Mouse (Mus musculus): ENCODE results near the gene Ddx42. TPM values are rescaled to one million over a fixed set of nuclear protein-coding genes. Genes with fewer than 3 reads are reported as not detected.

Ddx42 gene
- not detected in 2 replicates for polyA plus RNA-seq (2012; ENCODE audit: insufficient read depth, insufficient read length, low replicate concordance, missing spikeins)

DNA sequence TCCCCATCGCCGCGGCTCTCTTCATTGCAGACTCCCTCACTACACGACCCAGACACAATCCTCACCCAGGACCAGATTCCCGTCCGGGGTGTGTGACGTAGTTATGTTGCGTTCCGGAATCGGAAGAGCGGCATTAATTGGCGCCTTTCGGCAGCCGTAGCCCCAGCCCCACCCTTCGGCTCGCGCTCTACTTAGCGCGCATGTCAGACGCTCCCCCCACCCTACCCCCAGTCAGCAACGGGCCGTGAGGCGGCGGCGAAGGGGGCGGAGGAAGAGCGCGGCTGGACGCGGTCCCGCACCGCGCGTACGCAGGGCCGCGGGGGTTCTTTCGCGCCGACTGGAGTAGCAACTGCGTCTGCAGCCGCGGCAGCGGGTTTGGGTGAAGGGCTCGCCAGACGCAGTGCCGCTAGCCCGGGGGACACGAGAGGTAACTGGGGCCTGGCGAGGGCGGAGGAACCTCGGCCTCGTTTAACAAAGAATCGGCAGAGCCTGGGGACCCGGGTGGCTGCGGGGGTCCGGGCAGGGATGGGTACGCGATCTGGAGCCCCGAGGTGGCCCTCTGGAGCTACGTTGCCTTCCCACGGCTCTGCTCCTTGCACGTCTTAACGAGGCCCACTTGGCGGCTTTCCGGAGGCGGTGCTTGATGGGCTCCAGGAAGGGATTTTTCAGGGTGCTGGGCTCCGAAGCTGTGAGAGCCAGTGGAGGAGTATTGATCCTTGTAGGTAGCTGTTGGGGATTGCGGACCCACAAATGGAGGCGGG lies at the start of gene Ddx42:
Gene Ddx42 (plus strand): TSS at position 197 of the 761 bp plus-strand sequence.
- peaks cover 7% of the 10 kb centered on the region for H3K4me1 ChIP-seq (ENCODE audit: control insufficient read depth, insufficient read depth, low read length)
- under 1% methylated on average over 70 of the region's 70 CpGs for WGBS
- peak within 1 kb of the TSS; percentile 92 for H3K27ac ChIP-seq (ENCODE audit: insufficient read depth, low read depth, low read length)
- peak within 1 kb of the TSS; percentile 76 for H3K4me3 ChIP-seq (ENCODE audit: insufficient read depth, low read depth, low read length)
- no peak for TF ChIP-seq CTCF (IDR thresholded peaks at IDR 0.05; ENCODE audit: insufficient read depth, low read depth, low read length)
- peak; percentile 49 for TF ChIP-seq POLR2A (IDR thresholded peaks at IDR 0.05; ENCODE audit: insufficient read depth, low read depth, low read length)

DNA sequence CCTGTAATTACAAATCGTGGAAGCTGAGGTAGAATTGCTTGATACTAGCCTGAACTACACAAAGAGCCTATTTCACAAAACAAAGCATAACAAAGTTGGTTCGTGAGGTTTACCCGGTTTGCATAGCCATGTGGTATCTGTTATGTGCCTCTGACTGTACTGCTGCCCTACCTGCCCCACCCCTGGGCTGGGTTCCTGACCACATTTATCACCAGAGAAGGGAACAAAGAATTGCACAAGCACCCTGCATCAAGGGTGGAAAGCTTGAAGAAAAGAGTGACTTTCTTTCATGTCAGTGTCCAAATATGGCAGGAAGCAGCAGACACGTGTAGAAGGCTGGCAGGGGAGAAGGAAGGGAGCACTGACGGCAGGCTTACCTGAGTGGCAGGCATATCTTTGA lies 49.3 kb upstream of the Ddx42 start:
- Histone ChIP-seq H3K4me1 (ENCODE audit: control insufficient read depth, insufficient read depth, low read length) (peaks cover 15% of the 10 kb centered on the region), H3K27ac (ENCODE audit: insufficient read depth, low read depth, low read length) (no peak overlapping the region), H3K4me3 (ENCODE audit: insufficient read depth, low read depth, low read length) (no peak overlapping the region)
- 65% methylated on average over 5 of the region's 5 CpGs for WGBS
- TF ChIP-seq CTCF (IDR thresholded peaks at IDR 0.05; ENCODE audit: insufficient read depth, low read depth, low read length) (no peak), POLR2A (IDR thresholded peaks at IDR 0.05; ENCODE audit: insufficient read depth, low read depth, low read length) (no peak)

DNA sequence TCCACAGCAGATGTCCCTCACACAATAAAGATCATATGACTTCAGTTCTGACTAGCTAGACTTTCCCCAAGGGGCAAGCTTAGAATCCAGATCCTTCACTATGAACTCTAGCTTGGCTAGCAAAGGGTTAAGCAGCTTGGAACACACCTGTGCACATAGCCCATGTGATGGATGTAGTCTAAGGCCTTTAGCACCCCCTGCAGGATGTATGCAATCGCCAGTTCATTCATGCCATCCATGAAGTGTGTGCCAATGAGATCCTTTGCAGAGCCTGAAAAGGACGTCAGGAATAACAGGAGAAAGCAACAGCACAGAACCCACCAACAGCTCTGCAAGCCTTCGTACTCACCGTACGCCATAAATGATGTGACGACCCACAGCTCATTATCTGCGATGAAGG lies 45.9 kb upstream of the Ddx42 start:
- Histone ChIP-seq H3K4me1 (ENCODE audit: control insufficient read depth, insufficient read depth, low read length) (no peaks in the 10 kb centered on the region), H3K27ac (ENCODE audit: insufficient read depth, low read depth, low read length) (no peak overlapping the region), H3K4me3 (ENCODE audit: insufficient read depth, low read depth, low read length) (no peak overlapping the region)
- TF ChIP-seq POLR2A (IDR thresholded peaks at IDR 0.05; ENCODE audit: insufficient read depth, low read depth, low read length) (no peak), CTCF (IDR thresholded peaks at IDR 0.05; ENCODE audit: insufficient read depth, low read depth, low read length) (no peak)
- 75% methylated on average over 7 of the region's 7 CpGs for WGBS

DNA sequence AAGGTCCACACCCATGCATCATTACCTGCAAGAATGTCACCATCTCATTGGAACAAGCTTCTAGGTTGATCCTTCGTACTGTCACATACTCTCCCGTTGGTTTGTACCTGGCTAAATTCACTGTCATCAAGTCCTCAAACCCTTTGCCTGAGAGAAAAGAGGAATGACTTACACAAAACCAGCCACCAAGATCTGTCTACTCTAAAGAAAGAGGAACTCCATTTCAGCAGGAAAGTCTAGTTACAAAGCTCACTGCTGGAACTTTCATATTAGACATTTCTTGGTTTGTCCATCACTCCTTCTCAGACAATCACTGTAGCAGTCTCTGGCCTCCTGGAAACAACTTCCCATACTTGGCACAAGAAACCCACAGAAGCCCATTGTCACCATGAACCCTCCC lies 43.5 kb upstream of the Ddx42 start:
- Histone ChIP-seq H3K27ac (ENCODE audit: insufficient read depth, low read depth, low read length) (no peak overlapping the region), H3K4me1 (ENCODE audit: control insufficient read depth, insufficient read depth, low read length) (no peaks in the 10 kb centered on the region), H3K4me3 (ENCODE audit: insufficient read depth, low read depth, low read length) (no peak overlapping the region)
- WGBS: 93% methylated on average over 2 of the region's 2 CpGs
- no peak for TF ChIP-seq CTCF (IDR thresholded peaks at IDR 0.05; ENCODE audit: insufficient read depth, low read depth, low read length)
- no peak for TF ChIP-seq POLR2A (IDR thresholded peaks at IDR 0.05; ENCODE audit: insufficient read depth, low read depth, low read length)

DNA sequence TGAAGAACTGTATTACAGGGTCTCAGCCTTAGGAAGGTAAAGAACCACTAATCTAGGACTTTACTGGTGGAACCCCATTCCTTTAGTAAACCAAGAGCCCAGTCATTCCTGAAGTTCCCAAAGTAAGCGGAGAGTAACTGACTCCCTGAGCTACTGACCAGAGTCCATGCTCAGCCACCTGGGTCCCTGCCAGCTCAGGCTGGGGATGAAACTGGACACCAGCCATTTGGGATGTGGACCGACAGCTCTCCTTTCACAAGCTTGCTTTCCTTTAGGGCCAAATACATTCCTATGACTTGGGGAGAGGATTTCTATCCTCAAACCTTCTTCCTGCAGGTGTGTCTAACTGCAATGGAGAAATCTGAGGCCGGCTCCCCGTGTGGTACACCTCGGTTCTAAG lies 42.4 kb upstream of the Ddx42 start:
- H3K27ac ChIP-seq (ENCODE audit: insufficient read depth, low read depth, low read length): no peak overlapping the region
- WGBS: 83% methylated on average over 5 of the region's 5 CpGs

DNA sequence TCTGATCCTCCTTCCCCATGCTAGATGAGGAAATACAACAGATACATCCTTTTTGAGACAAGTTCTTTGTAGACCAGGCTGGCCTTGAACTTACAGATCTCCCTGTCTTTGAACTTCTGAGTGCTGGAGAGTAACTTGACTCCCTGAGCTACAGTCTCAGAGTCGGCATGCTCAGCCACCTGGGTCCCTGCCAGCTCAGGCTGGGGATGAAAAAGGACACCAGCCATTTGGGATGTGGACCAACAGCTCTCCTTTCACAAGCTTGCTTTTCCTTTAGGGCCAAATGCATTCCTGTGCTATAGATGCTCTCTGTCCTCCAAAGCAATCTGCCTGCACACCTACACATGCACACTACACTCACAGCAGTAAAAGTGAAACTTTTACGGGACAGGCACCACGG lies 41.6 kb upstream of the Ddx42 start:
- H3K27ac ChIP-seq (ENCODE audit: insufficient read depth, low read depth, low read length): no peak overlapping the region
- TF ChIP-seq POLR2A (IDR thresholded peaks at IDR 0.05; ENCODE audit: insufficient read depth, low read depth, low read length): no peak
- TF ChIP-seq CTCF (IDR thresholded peaks at IDR 0.05; ENCODE audit: insufficient read depth, low read depth, low read length): no peak
- H3K4me1 ChIP-seq (ENCODE audit: control insufficient read depth, insufficient read depth, low read length): peaks cover 8% of the 10 kb centered on the region
- 66% methylated on average over 3 of the region's 3 CpGs for WGBS
- H3K4me3 ChIP-seq (ENCODE audit: insufficient read depth, low read depth, low read length): no peak overlapping the region

More for the DNA sequence above, 42.4 kb upstream of the Ddx42 start:
- Histone ChIP-seq H3K4me1 (ENCODE audit: control insufficient read depth, insufficient read depth, low read length) (peaks cover 3% of the 10 kb centered on the region), H3K4me3 (ENCODE audit: insufficient read depth, low read depth, low read length) (no peak overlapping the region)
- TF ChIP-seq CTCF (IDR thresholded peaks at IDR 0.05; ENCODE audit: insufficient read depth, low read depth, low read length) (no peak), POLR2A (IDR thresholded peaks at IDR 0.05; ENCODE audit: insufficient read depth, low read depth, low read length) (no peak)

DNA sequence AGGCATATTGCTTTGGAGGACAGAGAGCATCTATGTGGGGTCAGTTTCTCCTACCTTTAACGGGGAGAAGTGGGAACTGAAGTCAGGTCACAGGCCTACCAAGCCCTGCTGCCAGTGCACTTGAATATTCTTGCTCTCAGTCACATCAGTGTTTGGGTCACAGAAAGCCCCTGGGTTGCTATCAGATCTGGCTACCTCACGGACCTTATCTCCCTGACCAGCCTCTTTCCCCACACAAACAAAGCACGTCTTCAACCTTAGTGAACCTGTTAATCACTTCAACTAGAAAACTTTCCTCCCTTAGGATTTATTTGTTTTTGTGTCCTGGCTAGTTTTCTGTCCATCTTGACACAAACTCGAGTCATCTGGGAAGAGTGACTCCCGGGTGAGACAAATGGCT lies 40.4 kb upstream of the Ddx42 start:
- TF ChIP-seq POLR2A (IDR thresholded peaks at IDR 0.05; ENCODE audit: insufficient read depth, low read depth, low read length) (no peak), CTCF (IDR thresholded peaks at IDR 0.05; ENCODE audit: insufficient read depth, low read depth, low read length) (no peak)
- 88% methylated on average over 5 of the region's 5 CpGs for WGBS
- Histone ChIP-seq H3K4me1 (ENCODE audit: control insufficient read depth, insufficient read depth, low read length) (peaks cover 19% of the 10 kb centered on the region), H3K27ac (ENCODE audit: insufficient read depth, low read depth, low read length) (no peak overlapping the region), H3K4me3 (ENCODE audit: insufficient read depth, low read depth, low read length) (no peak overlapping the region)

DNA sequence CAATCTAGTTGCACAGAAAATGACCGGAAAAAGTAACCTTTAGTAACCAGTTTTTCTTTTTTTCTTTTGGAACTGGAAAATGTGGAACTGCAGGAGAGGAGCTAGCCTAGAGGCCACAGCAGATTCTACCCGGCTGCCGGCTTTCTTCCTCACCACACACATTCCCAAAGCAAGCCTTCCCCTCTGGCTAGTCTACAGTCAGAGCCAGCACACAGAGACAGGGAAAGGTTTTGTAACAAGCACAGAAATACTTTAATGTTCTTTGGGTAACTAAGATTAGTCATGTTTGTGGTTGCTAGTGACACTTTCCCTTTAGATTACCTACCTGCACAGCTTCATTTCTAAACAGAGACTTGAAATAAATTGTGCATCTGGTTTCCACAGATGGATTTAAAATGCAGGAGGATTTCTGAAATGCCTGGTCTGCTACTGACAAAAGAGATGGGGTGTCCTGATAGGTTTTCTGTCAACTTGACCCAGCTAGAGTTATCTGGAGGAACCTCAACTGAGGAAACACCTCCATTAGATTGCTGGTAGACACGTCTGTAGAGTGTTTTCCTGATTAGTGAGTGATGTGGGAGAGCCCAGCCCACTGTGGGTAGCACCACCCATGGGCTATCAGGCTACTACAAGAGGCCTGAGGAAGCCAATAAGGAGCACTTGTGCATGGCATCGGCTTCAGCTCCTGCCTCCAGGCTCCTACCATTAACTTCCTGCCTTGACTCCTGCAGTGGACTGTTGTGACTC lies 38.5 kb upstream of the Ddx42 start:
- peaks cover 25% of the 10 kb centered on the region for H3K4me1 ChIP-seq (ENCODE audit: control insufficient read depth, insufficient read depth, low read length)
- peak overlapping the region; percentile 91 for H3K27ac ChIP-seq (ENCODE audit: insufficient read depth, low read depth, low read length)
- 42% methylated on average over 5 of the region's 5 CpGs for WGBS
- H3K4me3 ChIP-seq (ENCODE audit: insufficient read depth, low read depth, low read length): no peak overlapping the region
- TF ChIP-seq CTCF (IDR thresholded peaks at IDR 0.05; ENCODE audit: insufficient read depth, low read depth, low read length) (no peak), POLR2A (IDR thresholded peaks at IDR 0.05; ENCODE audit: insufficient read depth, low read depth, low read length) (no peak)
